Mouse (Mus musculus): ENCODE results near the gene Unc13a. TPM values are rescaled to one million over a fixed set of nuclear protein-coding genes. Genes with fewer than 3 reads are reported as not detected.

Unc13a gene
- total RNA-seq, 4 experiments from 2014 or later, result 0.49 to 1.4 (median 0.57) TPM

DNA sequence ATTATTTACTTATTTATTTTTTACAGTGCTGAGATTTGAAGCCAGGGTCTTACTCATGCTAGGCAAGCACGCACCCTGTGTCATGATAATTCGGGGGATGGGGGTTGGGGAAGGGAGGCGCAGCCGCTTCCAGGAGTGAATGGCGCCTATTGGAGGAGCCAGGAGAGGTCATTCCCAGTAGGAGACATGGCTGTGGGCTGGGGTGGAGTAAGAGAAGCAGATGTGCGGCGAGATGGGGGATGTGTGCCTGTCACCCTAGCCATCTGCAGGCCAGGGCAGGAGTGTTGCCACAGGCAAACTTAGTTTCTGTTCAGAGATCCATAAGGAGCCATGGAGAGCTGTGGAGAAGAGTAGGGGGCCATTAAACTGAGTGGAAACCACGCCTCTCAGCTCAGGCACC is 16.1 kb upstream of the Unc13a start:
- no peak for DNase-seq (ENCODE audit: low spot score)

GRCm38 (mm10) chr8:71686143-71686734 is 14.7 kb upstream of the Unc13a start:
- no peak for DNase-seq (ENCODE audit: low spot score)

DNA sequence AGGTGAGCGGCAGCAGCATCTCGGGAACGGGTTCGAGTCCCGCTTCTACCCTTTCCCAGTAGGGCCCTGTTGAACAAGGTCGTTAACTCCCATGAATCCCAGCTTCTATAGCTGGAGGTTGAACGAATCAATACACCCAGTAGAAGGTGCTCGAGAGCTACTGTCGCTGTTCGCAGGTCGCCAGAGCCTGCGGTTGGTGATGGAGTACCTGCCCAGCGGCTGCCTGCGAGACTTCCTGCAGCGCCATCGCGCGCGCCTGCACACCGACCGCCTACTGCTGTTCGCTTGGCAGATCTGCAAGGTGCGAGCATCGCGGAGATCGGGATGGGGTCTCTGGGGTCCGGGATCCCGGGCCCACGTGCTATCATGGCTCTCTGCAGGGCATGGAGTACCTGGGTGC is 14.0 kb upstream of the Unc13a start:
- no peak for DNase-seq (ENCODE audit: low spot score)

DNA sequence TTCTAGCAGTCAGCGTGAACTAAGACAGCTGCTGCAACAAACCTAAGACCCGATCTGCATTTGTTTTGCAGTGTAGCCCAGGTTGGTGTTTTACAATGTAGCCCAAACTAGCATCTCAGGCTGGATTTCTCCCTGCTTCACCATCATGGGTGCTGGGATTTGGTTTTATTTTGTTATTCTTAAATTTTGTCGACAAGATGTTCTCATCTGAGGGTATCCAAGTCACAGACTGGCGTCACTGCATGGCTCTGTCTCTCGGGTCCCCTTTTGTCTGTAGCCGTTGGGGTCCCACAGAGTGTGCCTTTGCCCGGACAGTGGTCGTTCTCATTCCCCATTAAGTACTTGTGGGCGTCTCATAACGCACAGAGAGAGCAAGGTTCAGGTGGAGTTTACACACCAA is 13.1 kb upstream of the Unc13a start:
- DNase-seq (ENCODE audit: low spot score), result no peak

- DNase-seq (ENCODE audit: low spot score), result no peak
These were observed 11.3 kb upstream of the Unc13a start for GRCm38 (mm10) chr8:71682832-71683231.

GRCm38 (mm10) chr8:71681369-71681915 is 9.9 kb upstream of the Unc13a start:
- DNase-seq (ENCODE audit: low spot score), result no peak

DNA sequence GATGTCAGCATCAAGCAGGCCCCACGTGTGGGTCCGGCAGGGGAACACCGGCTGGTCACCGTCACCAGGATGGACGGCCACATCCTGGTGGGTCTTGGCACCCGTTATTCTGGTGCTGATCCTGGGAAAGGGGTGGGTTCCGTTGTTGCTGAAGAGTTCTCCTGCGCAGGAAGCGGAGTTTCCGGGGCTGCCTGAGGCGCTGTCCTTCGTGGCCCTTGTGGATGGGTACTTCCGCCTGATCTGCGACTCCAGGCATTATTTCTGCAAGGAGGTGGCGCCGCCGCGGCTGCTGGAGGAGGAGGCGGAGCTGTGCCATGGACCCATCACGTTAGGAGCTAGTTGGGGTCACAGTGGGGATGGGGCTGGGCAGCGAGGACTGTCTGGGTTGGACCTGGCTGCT is 8.9 kb upstream of the Unc13a start:
- DNase-seq (ENCODE audit: low spot score), result no peak

DNA sequence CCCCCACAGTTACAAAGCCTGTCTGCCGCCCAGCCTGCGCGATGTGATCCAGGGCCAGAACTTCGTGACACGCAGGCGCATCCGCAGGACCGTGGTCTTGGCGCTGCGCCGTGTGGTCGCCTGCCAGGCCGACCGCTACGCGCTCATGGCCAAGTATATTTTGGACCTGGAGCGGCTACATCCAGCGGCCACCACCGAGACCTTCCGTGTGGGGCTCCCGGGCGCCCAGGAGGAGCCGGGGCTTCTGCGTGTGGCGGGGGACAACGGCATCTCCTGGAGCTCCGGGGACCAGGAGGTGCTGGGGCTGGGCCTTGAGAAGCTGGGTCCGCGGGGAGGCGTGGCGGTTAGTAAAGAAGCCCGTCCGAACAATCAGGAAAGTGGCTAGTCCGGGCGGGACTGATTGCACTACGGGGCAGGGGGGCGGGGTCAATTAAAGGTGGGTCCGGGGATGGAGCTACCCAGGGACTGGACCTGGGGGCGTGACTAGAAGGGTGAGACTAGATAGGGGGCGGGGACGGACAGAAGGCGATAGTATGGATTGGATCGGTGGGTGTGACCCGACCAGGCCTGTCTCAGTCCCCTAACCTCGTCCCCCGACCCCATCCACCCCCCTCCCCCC is 8.1 kb upstream of the Unc13a start:
- DNase-seq (ENCODE audit: low spot score), result no peak

GRCm38 (mm10) chr8:71679116-71679515 is 7.6 kb upstream of the Unc13a start:
- DNase-seq (ENCODE audit: low spot score), result no peak

- no peak for DNase-seq (ENCODE audit: low spot score)
These were observed 6.7 kb upstream of the Unc13a start for GRCm38 (mm10) chr8:71678216-71678615.

DNA sequence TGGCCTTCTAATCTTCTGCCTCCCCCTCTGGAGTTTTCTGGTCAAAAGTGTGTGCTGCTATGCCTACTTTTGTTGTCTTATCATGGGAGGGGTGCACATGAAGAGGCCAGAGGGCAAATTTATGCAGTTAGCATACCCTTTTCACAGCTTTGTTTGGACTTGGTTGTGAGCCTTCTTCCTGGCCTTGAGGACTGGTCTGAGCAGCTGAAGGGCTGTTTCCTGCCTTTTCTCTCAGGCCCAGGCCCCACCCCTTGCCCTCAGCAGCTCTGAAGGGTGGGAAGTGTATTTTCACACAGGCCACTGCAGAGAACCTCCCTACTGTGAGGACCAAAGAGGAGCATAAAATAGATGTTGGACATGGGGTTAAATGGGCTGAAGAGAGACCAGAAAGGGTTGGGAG is 6.0 kb upstream of the Unc13a start:
- DNase-seq (ENCODE audit: low spot score), result peak; percentile 58

DNA sequence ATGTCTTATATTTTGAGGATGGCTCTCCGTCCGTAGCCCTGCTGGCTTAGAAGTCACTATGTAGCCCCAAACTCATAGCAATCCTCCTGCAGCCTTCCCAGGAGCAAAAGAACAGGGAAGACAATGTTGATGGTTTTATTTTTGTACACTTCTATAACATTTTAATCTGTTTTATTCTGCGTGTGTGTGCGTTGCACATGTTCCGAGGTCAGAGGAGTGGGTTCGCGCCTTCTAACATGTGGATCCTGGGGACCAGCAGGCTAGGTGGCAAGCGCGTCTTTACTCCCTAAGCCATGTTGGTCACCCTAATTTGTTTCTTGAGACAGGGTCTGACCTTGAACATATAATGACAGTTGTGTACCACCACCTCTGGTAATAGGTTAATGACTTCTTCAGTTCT is 5.2 kb upstream of the Unc13a start:
- no peak for DNase-seq (ENCODE audit: low spot score)

GRCm38 (mm10) chr8:71676020-71676741 is 4.6 kb upstream of the Unc13a start, which contains the start of gene Jak3:
Gene Jak3, plus strand, starts transcription at chr8:71676296.
- peak; percentile 50 for DNase-seq (ENCODE audit: low spot score)

GRCm38 (mm10) chr8:71675456-71676019 is 4.0 kb upstream of the Unc13a start:
- DNase-seq (ENCODE audit: low spot score), result no peak

GRCm38 (mm10) chr8:71674071-71674470 is 2.5 kb upstream of the Unc13a start:
- DNase-seq (ENCODE audit: low spot score), result no peak

DNA sequence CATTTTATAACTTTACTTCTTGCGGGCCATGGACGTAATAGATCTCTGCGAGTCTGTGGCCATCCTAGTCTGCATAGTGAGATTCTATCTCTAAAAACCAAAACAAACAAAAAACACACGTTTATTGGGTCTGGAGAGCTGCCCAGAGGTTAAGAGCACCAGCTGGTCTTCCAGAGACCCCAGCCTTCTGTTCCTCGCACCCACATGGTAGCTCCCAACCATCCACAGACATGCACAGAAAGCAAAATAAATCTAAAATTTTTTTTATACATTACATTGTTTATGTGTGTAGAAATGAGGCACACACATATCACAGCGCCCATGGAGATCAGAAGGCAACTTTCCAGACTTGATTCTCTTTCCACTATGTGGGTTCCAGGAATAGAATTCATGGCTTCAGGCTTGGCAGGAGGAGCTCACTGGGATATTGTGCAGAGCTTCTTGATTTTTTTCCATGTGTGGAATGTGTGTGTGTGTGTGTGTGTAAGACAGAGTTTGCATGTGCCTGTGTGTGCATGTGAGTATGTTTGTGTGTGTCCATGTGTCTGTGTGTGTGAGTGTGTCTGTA is 695 bp upstream of the Unc13a start:
- no peak for DNase-seq (ENCODE audit: low spot score)

DNA sequence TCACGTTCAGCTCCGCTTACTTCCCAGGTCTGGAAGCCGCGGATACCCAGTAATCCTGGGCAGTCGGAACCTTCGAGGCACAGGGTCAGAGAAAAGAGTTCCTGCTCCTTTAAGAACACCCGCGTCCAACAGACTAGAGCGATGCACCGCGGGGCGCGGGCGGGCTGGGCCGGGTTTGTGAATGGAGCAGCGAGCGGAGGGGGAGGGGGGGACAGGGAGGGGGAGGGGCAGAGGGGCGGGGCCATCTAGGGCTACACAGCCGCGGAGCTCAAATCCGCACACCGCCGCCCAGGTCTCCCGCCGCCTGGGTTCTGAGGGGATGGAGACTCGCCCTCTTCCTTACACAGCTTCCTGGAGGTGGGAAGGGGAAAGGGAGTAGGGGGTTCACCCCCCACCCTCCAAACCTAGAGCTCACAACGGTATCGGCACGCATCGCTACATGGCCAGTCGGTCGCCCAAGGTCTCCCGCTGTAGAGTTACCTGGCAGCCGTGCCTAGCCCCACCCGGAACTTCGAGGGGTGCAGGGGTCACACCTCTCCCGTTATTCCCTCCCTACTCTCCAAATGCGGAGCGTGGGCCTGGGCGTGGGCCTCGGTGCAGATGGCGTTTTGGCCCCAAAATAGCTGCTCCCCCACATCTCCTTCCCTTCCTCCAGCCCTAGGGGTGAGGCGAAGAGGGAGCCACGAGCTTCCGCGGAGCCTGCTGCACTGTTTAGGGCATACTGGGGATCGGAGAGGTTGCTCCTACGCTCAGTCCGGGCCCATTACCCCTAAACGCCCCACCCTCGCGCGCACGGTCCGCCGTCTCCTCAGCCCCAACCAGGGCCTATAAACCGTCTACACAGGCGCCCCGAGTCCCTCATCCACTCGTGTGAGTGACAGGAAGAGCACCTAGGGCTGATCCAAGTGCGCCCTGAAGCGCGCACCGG is 672 bp downstream of the Unc13a start:
- no peak for DNase-seq (ENCODE audit: low spot score)

DNA sequence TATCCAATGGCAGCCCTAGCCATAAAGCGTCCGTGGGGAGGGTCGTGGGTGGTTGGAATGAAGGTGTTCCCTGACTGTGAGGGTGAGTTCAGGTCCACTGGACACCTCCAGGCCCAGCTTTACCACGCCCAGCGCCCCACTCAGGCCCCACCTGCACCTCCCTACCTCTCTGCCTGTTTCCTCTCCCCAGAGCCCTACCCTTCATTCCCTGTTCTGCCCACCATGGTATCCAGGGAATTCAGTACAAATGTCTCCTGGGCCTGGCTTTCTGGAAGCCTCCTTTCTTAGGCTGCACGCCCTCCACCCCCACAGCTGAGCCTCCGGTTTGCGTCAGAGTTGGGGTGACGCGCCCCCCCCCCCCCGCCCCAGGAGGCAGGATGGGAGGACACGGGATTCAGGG is 1.4 kb downstream of the Unc13a start:
- no peak for DNase-seq (ENCODE audit: low spot score)

DNA sequence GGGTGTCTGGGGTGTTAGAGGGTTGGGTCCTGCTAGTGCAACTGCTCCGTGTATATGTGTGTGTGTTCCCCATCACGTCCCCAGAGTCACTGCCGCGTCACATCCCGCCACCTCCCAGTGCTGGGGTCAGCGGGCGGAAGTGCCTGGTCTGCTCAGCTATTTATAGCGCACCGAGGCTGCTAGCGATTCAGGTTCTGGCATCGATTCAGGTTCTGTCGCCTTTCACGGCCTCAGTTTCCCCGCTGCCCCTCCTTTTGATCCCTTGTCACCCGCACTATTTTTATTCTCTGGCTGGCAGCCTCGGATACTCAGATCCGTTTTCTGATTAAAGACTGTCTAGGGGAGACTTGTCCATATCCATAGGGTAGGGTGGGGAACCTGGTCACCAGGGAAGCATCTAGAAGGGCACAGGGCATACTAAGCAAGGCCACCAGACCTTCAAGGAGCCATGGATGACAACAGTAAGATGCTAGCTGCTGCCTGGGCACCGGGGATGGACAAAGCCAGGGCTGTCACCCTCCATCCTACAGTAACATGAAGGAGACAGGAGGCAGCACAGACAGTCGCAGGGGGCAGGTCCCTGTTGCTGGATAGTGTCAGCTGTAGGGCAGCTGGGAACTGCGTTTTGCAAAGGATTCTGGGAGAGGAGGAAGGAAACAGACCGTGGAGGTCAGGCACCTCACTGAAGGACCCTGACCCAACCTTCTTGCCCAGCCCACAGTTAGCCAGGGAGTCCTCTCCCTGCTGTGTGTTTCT is 3.2 kb downstream of the Unc13a start:
- DNase-seq (ENCODE audit: low spot score), result no peak

DNA sequence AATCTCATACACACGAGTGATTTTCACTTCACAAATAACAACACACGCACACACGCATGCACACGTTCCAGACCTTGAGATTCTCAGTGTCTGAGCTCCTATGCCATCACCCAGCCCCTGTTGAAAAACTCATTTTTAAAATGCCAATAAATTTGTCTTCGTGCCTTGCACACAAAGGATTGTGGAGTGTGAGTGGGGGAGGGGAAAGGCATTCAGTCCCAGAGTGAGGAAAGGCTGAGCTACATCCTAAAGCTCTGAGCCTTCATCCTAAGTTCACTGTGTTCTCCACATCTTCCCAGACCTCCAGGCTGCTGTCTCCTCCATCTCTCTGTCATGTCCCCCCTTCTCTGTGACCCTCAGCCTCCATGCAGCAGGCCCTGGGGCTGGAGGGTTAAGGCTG is 4.3 kb downstream of the Unc13a start:
- DNase-seq (ENCODE audit: low spot score), result no peak

All from heart, adult 8-10 months (tissue).